Mouse (Mus musculus) cortical plate, adult 2 months (tissue): ENCODE results near the gene Wtap.

Experiments
- CTCF ChIP-seq: fragments of 200-500 bp; IDR thresholded peaks from 2 replicates; pipeline ENCODE4 v1.5.1; 2011; ENCODE audit warnings: mild to moderate bottlenecking, control low read depth, low read length; ENCODE audit not compliant: insufficient read depth; ENCODE audit errors: extremely low read depth
- POLR2A ChIP-seq: fragments of 200-500 bp; IDR thresholded peaks from 2 replicates; pipeline ENCODE4 v1.6.1; 2011; ENCODE audit warnings: mild to moderate bottlenecking, low read length, control low read depth; ENCODE audit not compliant: insufficient read depth; ENCODE audit errors: extremely low read depth

- TF ChIP-seq CTCF, result peak; percentile 51
- TF ChIP-seq POLR2A, result no peak
Measured at GRCm38 (mm10) chr17:12996345-12996744, 2.4 kb upstream of the Wtap start.
